Mouse (Mus musculus): ENCODE data around the gene Mapkapk5. TPM values are rescaled to one million over a fixed set of nuclear protein-coding genes. Genes with fewer than 3 reads are reported as not detected.

Mapkapk5 gene
- polyA plus RNA-seq (2016; fragmentation: Nextera tagmentation; extraction: Ambion mirVana) = 51.8 and 58.4 TPM in 2 replicates

GRCm38 (mm10) chr5:121545793-121546529, at the start of gene Mapkapk5:
Mapkapk5 (minus strand) TSS chr5:121545905.
- no peaks in the 10 kb centered on the region for H3K27me3 ChIP-seq
- 2% methylated on average over 55 of the region's 55 CpGs for WGBS

GRCm38 (mm10) chr5:121594714-121595313, 49.1 kb upstream of the Mapkapk5 start:
- H3K36me3 ChIP-seq = peaks cover 10% of the 10 kb centered on the region; the same call in 1 of the 2 replicates
- no peak overlapping the region for H3K9ac ChIP-seq (replicated peaks)
- WGBS = 87% methylated on average over 6 of the region's 6 CpGs
- H3K4me2 ChIP-seq = peak overlapping the region; percentile 91; the same call in 1 of the 2 replicates
- no peak for ATAC-seq (ENCODE audit: insufficient number of reproducible peaks, insufficient read depth, low FRiP score, low TSS enrichment, low read depth)
- no peaks in the 10 kb centered on the region for H3K9me3 ChIP-seq
- H3K27ac ChIP-seq = peak overlapping the region; percentile 93; the same call in 1 of the 2 replicates
- H3K4me1 ChIP-seq (replicated peaks) = peaks cover 29% of the 10 kb centered on the region
- H3K27me3 ChIP-seq = no peaks in the 10 kb centered on the region
- H3K4me3 ChIP-seq (replicated peaks) = peak overlapping the region; percentile 81; the same call in 1 of the 2 replicates

More at GRCm38 (mm10) chr5:121545793-121546529, at the start of gene Mapkapk5:
- peak; percentile 93 for ATAC-seq (ENCODE audit: insufficient number of reproducible peaks, insufficient read depth, low FRiP score, low TSS enrichment, low read depth)
- 0 out of 2 replicates have a peak, but pooled peaks cover under 1% of the 10 kb centered on the region for H3K9me3 ChIP-seq
- peak within 1 kb of the TSS; percentile 97 for H3K9ac ChIP-seq (replicated peaks)
- peak within 1 kb of the TSS; percentile 100 for H3K4me3 ChIP-seq (replicated peaks)
- H3K27ac ChIP-seq = peak within 1 kb of the TSS; percentile 96
- H3K4me2 ChIP-seq = peak within 1 kb of the TSS; percentile 93
- peaks cover 16% of the 10 kb centered on the region for H3K4me1 ChIP-seq (replicated peaks)
- no peaks in the 10 kb centered on the region for H3K36me3 ChIP-seq

GRCm38 (mm10) chr5:121593451-121594401, 48.0 kb upstream of the Mapkapk5 start, which contains the start of gene Aldh2:
Aldh2 (minus strand) TSS chr5:121593824.
- Histone ChIP-seq H3K27me3 (no peaks in the 10 kb centered on the region), H3K9me3 (no peaks in the 10 kb centered on the region), H3K4me2 (peak within 1 kb of the TSS; percentile 91), H3K4me1 (replicated peaks) (peaks cover 29% of the 10 kb centered on the region), H3K27ac (peak within 1 kb of the TSS; percentile 93), H3K9ac (replicated peaks) (peak within 1 kb of the TSS; percentile 90), H3K4me3 (replicated peaks) (peak within 1 kb of the TSS; percentile 81), H3K36me3 (peaks cover 10% of the 10 kb centered on the region; the same call in 1 of the 2 replicates)
- WGBS = 2% methylated on average over 47 of the region's 47 CpGs
- peak; percentile 82 for ATAC-seq (ENCODE audit: insufficient number of reproducible peaks, insufficient read depth, low FRiP score, low TSS enrichment, low read depth)

- H3K4me2 ChIP-seq = peak overlapping the region; percentile 91
- peak overlapping the region; percentile 81 for H3K4me3 ChIP-seq (replicated peaks)
- WGBS = 4% methylated on average over 33 of the region's 33 CpGs
Measured at GRCm38 (mm10) chr5:121592816-121593407, 47.2 kb upstream of the Mapkapk5 start.

GRCm38 (mm10) chr5:121592064-121592815, 46.5 kb upstream of the Mapkapk5 start:
- WGBS = 61% methylated on average over 11 of the region's 11 CpGs
- no peaks in the 10 kb centered on the region for H3K9me3 ChIP-seq
- peaks cover 10% of the 10 kb centered on the region; the same call in 1 of the 2 replicates for H3K36me3 ChIP-seq
- no peak overlapping the region for H3K27ac ChIP-seq
- peaks cover 29% of the 10 kb centered on the region for H3K4me1 ChIP-seq (replicated peaks)
- no peaks in the 10 kb centered on the region for H3K27me3 ChIP-seq
- H3K9ac ChIP-seq (replicated peaks) = peak overlapping the region; percentile 90; the same call in 1 of the 2 replicates
- ATAC-seq (ENCODE audit: insufficient number of reproducible peaks, insufficient read depth, low FRiP score, low TSS enrichment, low read depth) = no peak
- H3K4me2 ChIP-seq = peak overlapping the region; percentile 91
- H3K4me3 ChIP-seq (replicated peaks) = peak overlapping the region; percentile 81

More at GRCm38 (mm10) chr5:121592816-121593407, 47.2 kb upstream of the Mapkapk5 start:
- Histone ChIP-seq H3K9ac (replicated peaks) (peak overlapping the region; percentile 90), H3K36me3 (peaks cover 10% of the 10 kb centered on the region; the same call in 1 of the 2 replicates), H3K27me3 (no peaks in the 10 kb centered on the region), H3K9me3 (no peaks in the 10 kb centered on the region), H3K4me1 (replicated peaks) (peaks cover 29% of the 10 kb centered on the region), H3K27ac (peak overlapping the region; percentile 93)
- ATAC-seq (ENCODE audit: insufficient number of reproducible peaks, insufficient read depth, low FRiP score, low TSS enrichment, low read depth) = peak; percentile 53; the same call in 1 of the 2 replicates

GRCm38 (mm10) chr5:121591417-121592063, 45.8 kb upstream of the Mapkapk5 start:
- Histone ChIP-seq H3K9me3 (no peaks in the 10 kb centered on the region), H3K27me3 (no peaks in the 10 kb centered on the region), H3K9ac (replicated peaks) (no peak overlapping the region), H3K27ac (no peak overlapping the region), H3K36me3 (peaks cover 10% of the 10 kb centered on the region; the same call in 1 of the 2 replicates), H3K4me2 (peak overlapping the region; percentile 91), H3K4me1 (replicated peaks) (peaks cover 29% of the 10 kb centered on the region), H3K4me3 (replicated peaks) (0 out of 2 replicates have a peak overlapping the region, but pooled peaks have one; percentile 1)
- 75% methylated on average over 11 of the region's 11 CpGs for WGBS
- ATAC-seq (ENCODE audit: insufficient number of reproducible peaks, insufficient read depth, low FRiP score, low TSS enrichment, low read depth) = no peak

GRCm38 (mm10) chr5:121589928-121590327, 44.2 kb upstream of the Mapkapk5 start:
- 76% methylated on average over 6 of the region's 6 CpGs for WGBS
- no peak overlapping the region for H3K4me3 ChIP-seq (replicated peaks)
- no peak overlapping the region for H3K27ac ChIP-seq
- peaks cover 10% of the 10 kb centered on the region; the same call in 1 of the 2 replicates for H3K36me3 ChIP-seq
- H3K4me1 ChIP-seq (replicated peaks) = peaks cover 29% of the 10 kb centered on the region
- no peak overlapping the region for H3K9ac ChIP-seq (replicated peaks)
- no peak for ATAC-seq (ENCODE audit: insufficient number of reproducible peaks, insufficient read depth, low FRiP score, low TSS enrichment, low read depth)
- H3K4me2 ChIP-seq = no peak overlapping the region
- H3K27me3 ChIP-seq = no peaks in the 10 kb centered on the region
- H3K9me3 ChIP-seq = no peaks in the 10 kb centered on the region

GRCm38 (mm10) chr5:121586400-121587039, 40.8 kb upstream of the Mapkapk5 start:
- Histone ChIP-seq H3K27me3 (no peaks in the 10 kb centered on the region), H3K36me3 (peaks cover 8% of the 10 kb centered on the region; the same call in 1 of the 2 replicates), H3K4me2 (no peak overlapping the region), H3K4me3 (replicated peaks) (no peak overlapping the region), H3K9me3 (no peaks in the 10 kb centered on the region), H3K4me1 (replicated peaks) (peaks cover 12% of the 10 kb centered on the region), H3K9ac (replicated peaks) (no peak overlapping the region), H3K27ac (no peak overlapping the region)
- WGBS = 67% methylated on average over 6 of the region's 6 CpGs
- ATAC-seq (ENCODE audit: insufficient number of reproducible peaks, insufficient read depth, low FRiP score, low TSS enrichment, low read depth) = no peak

GRCm38 (mm10) chr5:121585699-121586098, 40.0 kb upstream of the Mapkapk5 start:
- peaks cover 9% of the 10 kb centered on the region for H3K4me1 ChIP-seq (replicated peaks)
- H3K27me3 ChIP-seq = no peaks in the 10 kb centered on the region
- no peak overlapping the region for H3K4me3 ChIP-seq (replicated peaks)
- no peak overlapping the region for H3K4me2 ChIP-seq
- WGBS = 92% methylated on average over 5 of the region's 5 CpGs
- ATAC-seq (ENCODE audit: insufficient number of reproducible peaks, insufficient read depth, low FRiP score, low TSS enrichment, low read depth) = no peak
- H3K9me3 ChIP-seq = no peaks in the 10 kb centered on the region
- H3K9ac ChIP-seq (replicated peaks) = no peak overlapping the region
- H3K27ac ChIP-seq = no peak overlapping the region
- peaks cover 10% of the 10 kb centered on the region; the same call in 1 of the 2 replicates for H3K36me3 ChIP-seq
